Mouse (Mus musculus) spleen, postnatal 10 days (tissue): ENCODE measurements around the gene Fgf2.

ENCODE experiments used
- DNase-seq, 2 experiments: peaks; one replicate each; pipeline ENCODE4 v3.0.0; 2021 to 2022; ENCODE audit warnings: low spot score in 2 of 2

Fgf2 gene

DNA sequence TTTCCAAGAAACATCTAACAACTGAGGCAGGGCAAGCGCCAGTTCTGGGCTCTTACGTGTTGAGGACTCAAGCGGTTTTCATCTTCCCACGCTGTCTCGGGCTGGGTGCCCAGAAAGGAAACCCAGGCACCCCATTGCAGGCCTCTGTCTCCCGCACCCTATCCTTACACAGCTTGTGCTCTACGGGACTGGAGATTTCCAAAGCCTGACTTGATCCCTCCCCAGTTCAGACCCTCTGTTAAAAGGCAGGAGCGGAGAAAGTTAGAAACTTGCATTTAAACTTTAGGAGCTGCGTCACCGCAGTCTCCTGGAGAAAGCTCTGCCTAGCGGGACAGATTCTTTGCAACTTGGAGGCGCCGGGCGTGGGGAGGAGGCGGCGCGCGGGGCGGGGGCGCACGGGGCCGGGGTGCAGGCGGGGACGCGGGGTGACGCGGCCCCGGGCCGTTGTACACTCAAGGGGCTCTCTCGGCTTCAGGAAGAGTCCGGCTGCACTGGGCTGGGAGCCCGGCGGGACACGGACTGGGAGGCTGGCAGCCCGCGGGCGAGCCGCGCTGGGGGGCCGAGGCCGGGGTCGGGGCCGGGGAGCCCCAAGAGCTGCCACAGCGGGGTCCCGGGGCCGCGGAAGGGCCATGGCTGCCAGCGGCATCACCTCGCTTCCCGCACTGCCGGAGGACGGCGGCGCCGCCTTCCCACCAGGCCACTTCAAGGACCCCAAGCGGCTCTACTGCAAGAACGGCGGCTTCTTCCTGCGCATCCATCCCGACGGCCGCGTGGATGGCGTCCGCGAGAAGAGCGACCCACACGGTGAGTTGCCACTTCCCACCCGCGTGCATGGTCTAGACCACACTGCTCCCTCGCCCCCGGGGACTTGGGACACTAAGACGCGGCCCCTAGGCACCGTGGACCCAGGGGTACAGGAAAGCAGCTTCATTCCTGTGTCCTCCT lies at the start of gene Fgf2:
Fgf2 (plus strand) TSS at position 126 of the 945 bp plus-strand sequence.
- peak in 1 of 2 experiments; percentile 20 for DNase-seq

GRCm38 (mm10) chr3:37299470-37299869 lies 48.7 kb upstream of the Fgf2 start:
- DNase-seq, result no peak

GRCm38 (mm10) chr3:37302685-37303084 lies 45.5 kb upstream of the Fgf2 start:
- DNase-seq, result peak; percentile 34 to 75

- no peak for DNase-seq
Measured at GRCm38 (mm10) chr3:37303392-37304139, 44.6 kb upstream of the Fgf2 start.

GRCm38 (mm10) chr3:37311897-37312369 lies 36.2 kb upstream of the Fgf2 start:
- peak; percentile 24 to 39 for DNase-seq

DNA sequence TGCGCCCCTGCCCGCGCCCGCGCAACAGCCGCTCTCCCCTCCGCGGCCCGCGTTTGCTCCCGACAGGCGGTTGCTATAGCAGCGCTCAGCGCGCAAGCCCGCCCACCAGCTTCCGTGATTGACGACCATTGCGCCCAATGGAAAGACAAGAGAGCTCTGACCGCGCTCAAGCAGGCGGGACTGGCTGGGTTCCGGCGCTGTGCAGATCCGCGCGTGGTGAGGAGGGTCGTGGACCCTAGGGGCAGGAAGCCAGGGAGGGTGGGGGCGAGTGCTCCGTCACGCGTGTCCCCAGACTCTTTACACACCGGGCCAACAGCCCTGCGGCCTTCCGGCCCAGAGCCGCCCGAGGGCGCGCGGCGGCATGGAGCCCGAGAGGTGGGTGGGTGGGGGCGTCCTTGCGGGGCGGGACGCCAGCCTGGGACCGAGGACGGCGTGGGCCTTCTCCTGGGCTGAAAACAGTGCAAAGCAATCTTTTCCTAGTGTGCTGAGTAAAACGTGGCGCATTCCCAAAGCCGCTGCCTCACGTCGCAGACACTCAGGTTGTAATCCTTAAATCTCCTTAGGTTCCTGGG lies 35.7 kb upstream of the Fgf2 start, which contains the start of the genes Bbs12 and Cetn4:
Bbs12 (plus strand) TSS at position 185 of the 572 bp plus-strand sequence.
Cetn4 (minus strand) TSS at position 339 of the 572 bp plus-strand sequence.
- DNase-seq, result peak; percentile 96 to 98

DNA sequence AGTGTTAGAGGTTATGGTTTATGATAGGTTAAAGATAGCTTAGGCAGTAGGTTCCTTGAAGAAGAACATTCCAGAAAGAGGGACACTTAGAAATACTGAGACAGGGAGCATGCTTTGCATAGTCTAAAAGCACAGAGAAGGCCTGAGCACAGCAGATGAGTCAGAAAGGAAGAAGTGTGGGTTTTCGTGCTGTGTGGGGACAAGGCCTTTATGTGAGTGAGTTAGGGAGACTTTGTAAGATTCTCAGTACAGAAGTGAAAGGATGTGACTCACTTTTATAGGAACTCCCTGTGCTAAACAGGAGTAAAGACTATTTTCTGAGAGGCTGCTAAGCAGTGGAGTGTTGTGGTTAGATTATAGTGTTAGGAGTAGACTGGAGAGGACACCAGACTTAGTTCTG lies 34.8 kb upstream of the Fgf2 start:
- DNase-seq, result no peak

DNA sequence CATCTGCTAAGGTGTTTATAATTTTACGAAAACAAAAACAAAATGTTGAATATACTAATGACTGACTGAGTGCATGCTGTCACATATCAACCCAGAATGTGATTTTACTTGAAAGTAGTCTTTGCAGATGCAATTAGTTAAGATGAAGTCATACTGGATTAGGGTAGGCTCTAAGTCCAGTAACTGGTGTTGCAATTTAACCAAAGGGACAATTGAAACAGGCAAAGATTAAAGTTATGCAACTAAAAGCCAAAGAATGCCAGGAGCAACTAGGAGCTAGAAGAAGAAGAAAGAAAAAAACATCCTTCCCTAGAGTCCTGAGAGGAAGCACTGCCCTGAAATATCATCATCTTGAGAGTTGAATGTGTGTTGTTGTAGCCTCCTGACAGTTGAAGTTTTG lies 31.9 kb upstream of the Fgf2 start:
- no peak for DNase-seq

DNA sequence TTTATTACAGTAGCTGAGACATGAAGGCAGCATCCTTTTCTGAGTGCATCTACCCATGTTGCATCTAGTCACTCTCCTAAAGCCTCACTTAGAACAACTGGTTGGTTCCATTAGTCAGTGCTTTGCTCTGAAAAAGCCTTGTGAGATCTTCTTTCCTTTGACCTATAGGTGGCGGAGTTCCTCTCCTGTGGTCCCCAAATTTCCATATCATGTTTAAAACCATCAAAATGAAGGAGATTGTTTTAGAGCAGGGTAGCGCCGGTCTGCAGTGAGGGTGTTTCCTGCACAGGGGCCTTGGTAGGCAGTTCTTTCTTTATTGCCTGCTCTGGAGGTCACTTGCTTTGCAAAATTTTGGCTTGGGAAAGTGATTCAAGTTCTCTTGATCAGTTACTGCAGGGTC lies 23.8 kb upstream of the Fgf2 start:
- DNase-seq, result no peak

GRCm38 (mm10) chr3:37325317-37326112 lies 22.6 kb upstream of the Fgf2 start:
- no peak for DNase-seq

- DNase-seq, result no peak
Measured at GRCm38 (mm10) chr3:37326627-37327026, 21.5 kb upstream of the Fgf2 start.

DNA sequence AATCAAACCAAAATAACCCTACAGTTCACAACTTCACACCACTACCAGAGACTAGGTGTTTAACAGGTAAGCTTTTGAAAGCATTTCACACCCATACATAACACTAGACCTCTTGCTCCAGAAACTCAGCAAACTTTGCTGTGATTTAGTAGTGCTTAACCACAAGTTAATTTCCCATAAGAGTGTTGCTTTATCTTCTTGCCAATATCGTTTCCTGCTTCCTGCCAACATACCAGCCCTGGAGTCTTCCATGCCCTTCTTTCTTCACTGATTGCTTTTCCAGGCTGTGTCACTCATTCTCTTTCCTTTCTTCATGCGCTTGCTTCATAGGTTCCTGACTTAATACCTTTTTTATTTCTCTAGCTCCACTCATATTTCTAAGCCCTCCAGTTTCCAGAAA lies 19.7 kb upstream of the Fgf2 start:
- DNase-seq, result no peak

- no peak for DNase-seq
Measured at GRCm38 (mm10) chr3:37329963-37330362, 18.2 kb upstream of the Fgf2 start.

DNA sequence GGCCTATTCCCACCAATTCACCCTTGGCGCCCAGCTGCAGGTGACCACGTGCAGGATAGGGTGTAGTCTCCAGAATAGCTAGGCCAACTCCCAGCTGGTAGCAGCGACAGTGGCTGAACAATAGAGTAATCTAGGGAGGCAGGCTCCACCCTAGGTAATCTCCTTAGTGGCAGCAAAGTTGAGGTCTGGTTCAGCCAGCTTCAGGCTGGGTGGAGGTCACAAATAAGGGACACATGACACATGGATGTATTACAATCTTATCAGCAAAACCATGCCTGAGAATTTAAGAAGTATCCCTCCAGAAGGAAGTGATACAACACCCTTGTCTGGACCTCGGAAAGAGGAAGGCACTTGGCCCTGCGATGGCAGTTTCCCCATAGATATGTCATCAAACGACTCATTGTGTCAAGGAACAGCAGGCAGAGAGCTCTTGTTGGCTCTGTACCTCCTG lies 16.1 kb upstream of the Fgf2 start:
- DNase-seq, result peak in 1 of 2 experiments; percentile 18

DNA sequence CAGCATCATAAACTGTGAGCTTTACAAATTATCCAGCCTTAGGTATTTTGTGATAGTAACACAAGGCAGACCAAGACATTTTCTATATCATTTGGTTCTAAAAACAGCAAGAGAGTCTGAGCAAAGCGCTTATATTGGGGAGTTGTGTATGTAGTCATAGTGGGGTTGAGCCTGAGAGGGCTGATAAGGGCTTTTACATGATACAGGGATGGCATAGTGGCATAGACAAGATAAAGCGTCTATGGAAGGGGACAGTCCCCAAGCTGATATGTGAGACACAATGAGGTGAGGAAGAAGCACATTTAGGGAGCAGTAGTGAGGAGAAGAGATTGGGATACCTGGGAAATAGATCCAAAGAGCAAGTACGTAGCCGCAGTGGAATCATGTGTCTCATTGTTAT lies 14.1 kb upstream of the Fgf2 start:
- no peak for DNase-seq

- peak in 1 of 2 experiments; percentile 27 for DNase-seq
Measured at GRCm38 (mm10) chr3:37341110-37341509, 7.0 kb upstream of the Fgf2 start.

DNA sequence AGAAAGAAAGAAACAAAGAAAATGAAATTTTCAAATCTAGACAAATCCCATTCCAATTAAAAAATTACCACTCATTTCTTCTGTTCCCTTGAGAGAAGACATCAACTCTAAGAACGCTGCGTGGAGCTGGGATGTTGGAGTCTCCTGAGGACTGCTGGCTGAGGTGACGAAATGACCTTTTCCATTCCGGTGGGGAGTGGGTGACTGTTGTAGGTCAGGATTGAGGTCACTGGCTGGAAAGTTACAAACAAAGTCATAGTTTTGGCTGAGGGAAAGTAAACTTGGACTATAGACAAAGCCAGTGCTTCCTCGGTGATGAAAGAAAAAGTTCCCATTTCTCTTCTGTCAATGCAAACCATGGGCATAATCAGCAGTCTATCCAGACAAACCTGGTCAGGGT lies 5.3 kb upstream of the Fgf2 start:
- no peak for DNase-seq

DNA sequence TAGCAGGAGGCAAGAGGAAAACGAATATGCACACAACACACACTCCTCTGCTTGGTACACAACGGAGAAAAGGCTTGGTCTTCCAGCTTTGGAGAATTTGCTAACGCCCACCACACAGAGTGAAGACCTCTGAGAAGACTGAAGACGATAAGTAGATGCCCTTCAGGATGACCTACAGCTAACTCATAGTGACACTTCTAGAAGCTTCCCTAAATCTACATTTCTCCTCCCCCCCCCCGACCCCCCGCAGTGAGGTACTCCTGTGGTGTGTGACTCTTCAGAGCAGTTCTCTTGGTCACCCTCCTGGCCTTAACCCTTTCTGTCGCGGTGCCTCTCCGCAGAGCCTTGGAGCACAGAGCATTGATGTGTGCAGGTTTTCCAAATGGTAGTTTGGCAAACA lies 475 bp upstream of the Fgf2 start:
- no peak for DNase-seq

DNA sequence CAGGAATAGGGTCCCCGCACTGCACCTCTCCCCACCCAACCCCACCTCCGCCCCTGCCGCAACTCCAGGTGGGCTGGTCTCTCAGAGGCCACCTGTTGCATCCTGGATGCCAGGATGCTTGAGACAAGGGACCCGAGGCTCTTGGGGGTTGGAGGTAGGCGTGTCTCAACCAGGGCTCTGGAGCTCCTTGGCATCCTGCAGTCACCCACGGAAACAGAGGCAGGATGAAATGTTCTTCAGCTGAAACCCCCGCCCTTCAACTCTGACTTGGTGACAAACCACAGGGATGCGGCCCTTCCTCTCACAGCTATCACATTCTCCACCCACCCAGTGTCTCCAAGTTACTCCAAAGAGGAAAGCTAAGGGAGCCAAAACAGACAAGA lies 1.0 kb downstream of the Fgf2 start:
- no peak for DNase-seq

- DNase-seq, result no peak
Measured at GRCm38 (mm10) chr3:37350386-37350785, 2.2 kb downstream of the Fgf2 start.

- DNase-seq, result no peak
Measured at GRCm38 (mm10) chr3:37353951-37354481, 5.9 kb downstream of the Fgf2 start.
